Mouse (Mus musculus): ENCODE results near the gene Ppif.

GRCm38 (mm10) chr14:25734736-25735716 lies 41.1 kb downstream of the Ppif start:
- no peak for TF ChIP-seq E2F4 (IDR thresholded peaks at IDR 0.05; ENCODE audit: insufficient read depth)
- 0 out of 2 replicates have a peak, but pooled peaks have one; percentile 49 for TF ChIP-seq CEBPB (IDR thresholded peaks at IDR 0.05; ENCODE audit: insufficient read depth, poor library complexity, severe bottlenecking)
- no peak for TF ChIP-seq POLR2A (IDR thresholded peaks at IDR 0.05; ENCODE audit: insufficient read length, low read depth)
- peak; percentile 37 for TF ChIP-seq POLR2AphosphoS2 (IDR thresholded peaks at IDR 0.05; ENCODE audit: insufficient read length, low read depth)
- no peak for TF ChIP-seq USF1 (IDR thresholded peaks at IDR 0.05; ENCODE audit: low read depth)
- no peak for TF ChIP-seq SRF (IDR thresholded peaks at IDR 0.05; ENCODE audit: control insufficient read depth, insufficient read length, low read depth)
- no peak for TF ChIP-seq TCF12 (IDR thresholded peaks at IDR 0.05; ENCODE audit: insufficient read depth, poor library complexity, severe bottlenecking)
- TF ChIP-seq MAX (IDR thresholded peaks at IDR 0.05; ENCODE audit: low read depth) = no peak
- TF ChIP-seq MYOD1 (IDR thresholded peaks at IDR 0.05; ENCODE audit: control insufficient read depth in 1 of 3, insufficient read length in 2 of 3, low read depth in 2 of 3) = peak in 2 of 3 experiments; percentile 26 to 62
- TF ChIP-seq TCF3 (IDR thresholded peaks at IDR 0.05; ENCODE audit: insufficient read length, low read depth) = no peak
- no peak for TF ChIP-seq REST (IDR thresholded peaks at IDR 0.05; ENCODE audit: insufficient read depth, insufficient read length)
